Mouse (Mus musculus) intestine, embryonic 15.5 days (tissue): ENCODE measurements at regions not wholly inside any gene's neighbourhood (a gene's known extent, or its start where the extent isn't known, plus 50 kb on each side); places are given as distances from the start of the nearest gene placed in this dataset.
"Not testable (repeated sequence)": the region's sequence is repeated elsewhere in the genome, so short reads cannot be mapped to it uniquely, and the experiment has no call there.

Source experiments
- ATAC-seq: fragments of 200-750 bp; cut with Nextera tagmentation; 2 replicates; pipeline ENCODE4 v1.8.0; 2017; ENCODE audit warnings: moderate TSS enrichment, moderate library complexity
- H3K27ac ChIP-seq: fragments of 300-500 bp; sonication (generic); 2 replicates; pipeline ENCODE4 v1.5.1; 2015; ENCODE audit warnings: mild to moderate bottlenecking, inconsistent platforms
- H3K27me3 ChIP-seq: fragments of 300-500 bp; sonication (generic); replicated peaks from 2 replicates; pipeline ENCODE4 v1.6.1; 2015; ENCODE audit warnings: inconsistent platforms
- H3K36me3 ChIP-seq: fragments of 300-500 bp; sonication (generic); 2 replicates; pipeline ENCODE4 v1.6.1; 2015; ENCODE audit warnings: inconsistent platforms
- H3K4me1 ChIP-seq: fragments of 300-500 bp; sonication (generic); replicated peaks from 2 replicates; pipeline ENCODE4 v1.6.1; 2015; ENCODE audit warnings: inconsistent platforms
- H3K4me2 ChIP-seq: fragments of 300-500 bp; sonication (generic); replicated peaks from 2 replicates; pipeline ENCODE4 v1.6.1; 2015; ENCODE audit warnings: mild to moderate bottlenecking, inconsistent platforms
- H3K4me3 ChIP-seq: fragments of 300-500 bp; sonication (generic); replicated peaks from 2 replicates; pipeline ENCODE4 v1.5.1; 2015; ENCODE audit warnings: inconsistent platforms
- H3K9ac ChIP-seq: fragments of 300-500 bp; sonication (generic); 2 replicates; pipeline ENCODE4 v1.6.1; 2015; ENCODE audit warnings: inconsistent platforms
- H3K9me3 ChIP-seq: fragments of 300-500 bp; sonication (generic); 2 replicates; pipeline ENCODE4 v1.6.1; 2016; ENCODE audit warnings: inconsistent platforms
- WGBS: fragments of 180-500 bp; shearing (Covaris S2); methylation state at CpG from one replicate; pipeline ENCODE4 v1.1.7; 2015; 5-methylcytosine and 5-hydroxymethylcytosine counted together

- WGBS: 95% methylated on average over 21 of the region's 21 CpGs
- H3K4me3 ChIP-seq, H3K9me3 ChIP-seq, ATAC-seq, H3K4me1 ChIP-seq, H3K27me3 ChIP-seq, H3K9ac ChIP-seq, H3K4me2 ChIP-seq, H3K36me3 ChIP-seq, H3K27ac ChIP-seq: not testable (repeated sequence)
Observed at GRCm38 (mm10) chr3:147635486-147635885, 783.3 kb downstream of the Ttll7 start.

GRCm38 (mm10) chr3:147631151-147631550 is 779.0 kb downstream of the Ttll7 start:
- H3K4me1 ChIP-seq: no peaks in the 10 kb centered on the region
- H3K4me2 ChIP-seq: no peak overlapping the region
- no peaks in the 10 kb centered on the region for H3K36me3 ChIP-seq
- no peak overlapping the region for H3K27ac ChIP-seq
- WGBS: 69% methylated on average over 3 of the region's 3 CpGs
- ATAC-seq: no peak
- H3K4me3 ChIP-seq: no peak overlapping the region
- H3K9me3 ChIP-seq: no peaks in the 10 kb centered on the region
- H3K9ac ChIP-seq: no peak overlapping the region
- no peaks in the 10 kb centered on the region for H3K27me3 ChIP-seq

GRCm38 (mm10) chr3:147583697-147584315 is 731.6 kb downstream of the Ttll7 start:
- Histone ChIP-seq H3K4me1 (no peaks in the 10 kb centered on the region), H3K4me2 (no peak overlapping the region), H3K36me3 (no peaks in the 10 kb centered on the region), H3K4me3 (no peak overlapping the region), H3K27me3 (no peaks in the 10 kb centered on the region), H3K9ac (no peak overlapping the region), H3K9me3 (no peaks in the 10 kb centered on the region), H3K27ac (no peak overlapping the region)
- no peak for ATAC-seq
- WGBS: 47% methylated on average over 6 of the region's 6 CpGs

- Histone ChIP-seq H3K4me2 (no peak overlapping the region), H3K9ac (no peak overlapping the region), H3K27me3 (no peaks in the 10 kb centered on the region), H3K4me1 (no peaks in the 10 kb centered on the region), H3K4me3 (no peak overlapping the region), H3K36me3 (no peaks in the 10 kb centered on the region), H3K27ac (no peak overlapping the region), H3K9me3 (no peaks in the 10 kb centered on the region)
- WGBS: 66% methylated on average over 4 of the region's 4 CpGs
- ATAC-seq: no peak
Observed at GRCm38 (mm10) chr3:147571850-147572249, 719.7 kb downstream of the Ttll7 start.

GRCm38 (mm10) chr3:147545329-147546006 is 693.3 kb downstream of the Ttll7 start:
- Histone ChIP-seq H3K4me3 (no peak overlapping the region), H3K9me3 (no peaks in the 10 kb centered on the region), H3K27me3 (no peaks in the 10 kb centered on the region), H3K4me2 (no peak overlapping the region), H3K27ac (no peak overlapping the region), H3K36me3 (no peaks in the 10 kb centered on the region), H3K4me1 (no peaks in the 10 kb centered on the region), H3K9ac (no peak overlapping the region)
- 41% methylated on average over 6 of the region's 6 CpGs for WGBS
- ATAC-seq: no peak

GRCm38 (mm10) chr3:147542285-147542684 is 690.1 kb downstream of the Ttll7 start:
- H3K27me3 ChIP-seq: no peaks in the 10 kb centered on the region
- H3K4me1 ChIP-seq: no peaks in the 10 kb centered on the region
- 87% methylated on average over 4 of the region's 4 CpGs for WGBS
- ATAC-seq: no peak
- no peak overlapping the region for H3K4me2 ChIP-seq
- H3K4me3 ChIP-seq: no peak overlapping the region
- H3K9ac ChIP-seq: no peak overlapping the region
- H3K27ac ChIP-seq: no peak overlapping the region
- H3K9me3 ChIP-seq: no peaks in the 10 kb centered on the region
- no peaks in the 10 kb centered on the region for H3K36me3 ChIP-seq

GRCm38 (mm10) chr3:147537584-147537983 is 685.4 kb downstream of the Ttll7 start:
- H3K9ac ChIP-seq: no peak overlapping the region
- no peak overlapping the region for H3K4me2 ChIP-seq
- H3K36me3 ChIP-seq: no peaks in the 10 kb centered on the region
- H3K9me3 ChIP-seq: no peaks in the 10 kb centered on the region
- H3K4me1 ChIP-seq: no peaks in the 10 kb centered on the region
- no peak overlapping the region for H3K27ac ChIP-seq
- H3K4me3 ChIP-seq: no peak overlapping the region
- no peak for ATAC-seq
- H3K27me3 ChIP-seq: no peaks in the 10 kb centered on the region

GRCm38 (mm10) chr3:147532196-147532595 is 680.0 kb downstream of the Ttll7 start:
- Histone ChIP-seq H3K27ac (no peak overlapping the region), H3K4me3 (no peak overlapping the region), H3K4me2 (no peak overlapping the region), H3K9ac (no peak overlapping the region), H3K9me3 (no peaks in the 10 kb centered on the region), H3K4me1 (no peaks in the 10 kb centered on the region), H3K36me3 (no peaks in the 10 kb centered on the region), H3K27me3 (no peaks in the 10 kb centered on the region)
- ATAC-seq: no peak
- WGBS: 80% methylated on average over 2 of the region's 2 CpGs

GRCm38 (mm10) chr3:147531608-147532180 is 679.5 kb downstream of the Ttll7 start:
- H3K4me1 ChIP-seq: no peaks in the 10 kb centered on the region
- no peak for ATAC-seq
- H3K4me2 ChIP-seq: no peak overlapping the region
- no peaks in the 10 kb centered on the region for H3K36me3 ChIP-seq
- no peak overlapping the region for H3K9ac ChIP-seq
- H3K27me3 ChIP-seq: no peaks in the 10 kb centered on the region
- no peak overlapping the region for H3K4me3 ChIP-seq
- WGBS: 62% methylated on average over 6 of the region's 6 CpGs
- H3K9me3 ChIP-seq: no peaks in the 10 kb centered on the region
- no peak overlapping the region for H3K27ac ChIP-seq
